Mouse (Mus musculus): ENCODE results near the gene Scaper. TPM values are rescaled to one million over a fixed set of nuclear protein-coding genes. Genes with fewer than 3 reads are reported as not detected.

Scaper gene
- polyA plus RNA-seq, 1 experiment from 2014 or later = 15.1 TPM

GRCm38 (mm10) chr9:55677099-55677498, 260.8 kb downstream of the Scaper start:
- ATAC-seq (ENCODE audit: low FRiP score) (no peak), DNase-seq (ENCODE audit: low spot score) (no peak)
- H3K4me1 ChIP-seq (replicated peaks; ENCODE audit: control insufficient read depth, insufficient read depth, low read length) = no peaks in the 10 kb centered on the region

DNA sequence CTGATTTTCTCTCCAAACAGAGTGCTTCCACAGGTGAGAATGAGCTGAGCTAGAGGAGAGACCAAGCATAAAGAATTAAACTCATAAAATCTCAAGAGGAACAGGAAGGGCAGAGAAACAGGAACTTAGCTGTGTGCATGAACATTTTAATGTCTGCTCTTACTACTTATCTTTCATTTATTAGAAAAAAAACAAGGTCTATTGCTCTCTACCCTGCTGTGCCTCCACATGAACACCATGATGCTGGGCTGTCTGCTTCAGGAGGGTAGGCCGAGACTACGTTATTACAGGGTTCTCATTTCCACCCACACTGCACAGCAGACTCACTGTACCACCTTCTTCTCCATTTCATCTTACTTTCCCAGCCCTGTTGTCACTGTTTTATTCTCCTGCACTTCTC, 291.5 kb downstream of the Scaper start:
- WGBS = 91% methylated on average over 2 of the region's 2 CpGs
- Histone ChIP-seq H3K36me3 (ENCODE audit: control insufficient read depth, insufficient read depth, low read length) (no peaks in the 10 kb centered on the region), H3K4me3 (ENCODE audit: low read depth, low read length) (no peak overlapping the region), H3K4me1 (replicated peaks; ENCODE audit: control insufficient read depth, insufficient read depth, low read length) (no peaks in the 10 kb centered on the region), H3K27me3 (ENCODE audit: control insufficient read depth, insufficient read depth, low read length) (no peaks in the 10 kb centered on the region), H3K4me2 (replicated peaks; ENCODE audit: low read depth, low read length) (no peak overlapping the region), H3K9me3 (ENCODE audit: control insufficient read depth, low read length) (no peaks in the 10 kb centered on the region), H3K27ac (ENCODE audit: low read depth, low read length) (no peak overlapping the region), H3K9ac (ENCODE audit: low read depth, low read length) (no peak overlapping the region)
- no peak for ATAC-seq (ENCODE audit: low FRiP score)
- DNase-seq (ENCODE audit: low spot score) = no peak

More at GRCm38 (mm10) chr9:55677099-55677498, 260.8 kb downstream of the Scaper start:
- Histone ChIP-seq H3K27me3 (ENCODE audit: control insufficient read depth, insufficient read depth, low read length) (no peaks in the 10 kb centered on the region), H3K36me3 (ENCODE audit: control insufficient read depth, insufficient read depth, low read length) (no peaks in the 10 kb centered on the region), H3K4me2 (replicated peaks; ENCODE audit: low read depth, low read length) (no peak overlapping the region), H3K4me3 (ENCODE audit: low read depth, low read length) (no peak overlapping the region), H3K9me3 (ENCODE audit: control insufficient read depth, low read length) (no peaks in the 10 kb centered on the region), H3K9ac (ENCODE audit: low read depth, low read length) (no peak overlapping the region), H3K27ac (ENCODE audit: low read depth, low read length) (no peak overlapping the region)

DNA sequence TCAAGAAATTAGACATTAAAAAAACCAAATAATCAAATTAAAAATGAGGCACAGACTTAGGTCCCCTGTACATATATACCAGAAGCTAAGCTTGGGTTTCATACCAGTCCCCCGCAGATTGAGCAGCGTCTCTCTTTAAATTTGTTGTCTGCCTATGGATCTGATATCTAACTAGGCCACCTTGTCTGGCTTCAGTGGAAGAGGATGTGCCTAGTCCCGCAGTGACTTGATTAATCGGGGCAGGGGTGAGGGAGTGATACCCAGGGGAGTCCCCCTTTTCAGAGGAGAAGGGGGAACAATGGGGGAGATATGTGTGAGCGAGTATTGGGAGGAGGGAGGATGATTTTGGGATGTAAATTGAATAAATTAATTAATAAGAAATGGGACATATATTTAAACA, 310.9 kb downstream of the Scaper start:
- H3K27ac ChIP-seq (ENCODE audit: low read depth, low read length) = no peak overlapping the region
- ATAC-seq (ENCODE audit: low FRiP score) (no peak), DNase-seq (ENCODE audit: low spot score) (no peak)
- no peak overlapping the region for H3K4me2 ChIP-seq (replicated peaks; ENCODE audit: low read depth, low read length)
- H3K9ac ChIP-seq (ENCODE audit: low read depth, low read length) = no peak overlapping the region
- H3K4me3 ChIP-seq (ENCODE audit: low read depth, low read length) = no peak overlapping the region
- 79% methylated on average over 5 of the region's 5 CpGs for WGBS
- H3K9me3 ChIP-seq (ENCODE audit: control insufficient read depth, low read length) = no peaks in the 10 kb centered on the region
- H3K27me3 ChIP-seq (ENCODE audit: control insufficient read depth, insufficient read depth, low read length) = no peaks in the 10 kb centered on the region
- no peaks in the 10 kb centered on the region for H3K36me3 ChIP-seq (ENCODE audit: control insufficient read depth, insufficient read depth, low read length)
- no peaks in the 10 kb centered on the region for H3K4me1 ChIP-seq (replicated peaks; ENCODE audit: control insufficient read depth, insufficient read depth, low read length)

- no peak overlapping the region for H3K4me3 ChIP-seq (ENCODE audit: low read depth, low read length)
- DNase-seq (ENCODE audit: low spot score) = no peak
- no peak overlapping the region for H3K9ac ChIP-seq (ENCODE audit: low read depth, low read length)
- H3K9me3 ChIP-seq (ENCODE audit: control insufficient read depth, low read length) = no peaks in the 10 kb centered on the region
- no peak for ATAC-seq (ENCODE audit: low FRiP score)
- H3K4me1 ChIP-seq (replicated peaks; ENCODE audit: control insufficient read depth, insufficient read depth, low read length) = no peaks in the 10 kb centered on the region
- no peak overlapping the region for H3K27ac ChIP-seq (ENCODE audit: low read depth, low read length)
- H3K36me3 ChIP-seq (ENCODE audit: control insufficient read depth, insufficient read depth, low read length) = no peaks in the 10 kb centered on the region
- no peaks in the 10 kb centered on the region for H3K27me3 ChIP-seq (ENCODE audit: control insufficient read depth, insufficient read depth, low read length)
- H3K4me2 ChIP-seq (replicated peaks; ENCODE audit: low read depth, low read length) = no peak overlapping the region
- WGBS = 84% methylated on average over 3 of the region's 3 CpGs
Measured at GRCm38 (mm10) chr9:55614711-55615110, 323.2 kb downstream of the Scaper start.

- Histone ChIP-seq H3K4me3 (ENCODE audit: low read depth, low read length) (no peak overlapping the region), H3K36me3 (ENCODE audit: control insufficient read depth, insufficient read depth, low read length) (no peaks in the 10 kb centered on the region), H3K27me3 (ENCODE audit: control insufficient read depth, insufficient read depth, low read length) (no peaks in the 10 kb centered on the region), H3K4me1 (replicated peaks; ENCODE audit: control insufficient read depth, insufficient read depth, low read length) (no peaks in the 10 kb centered on the region), H3K9me3 (ENCODE audit: control insufficient read depth, low read length) (no peaks in the 10 kb centered on the region), H3K9ac (ENCODE audit: low read depth, low read length) (no peak overlapping the region), H3K4me2 (replicated peaks; ENCODE audit: low read depth, low read length) (no peak overlapping the region), H3K27ac (ENCODE audit: low read depth, low read length) (no peak overlapping the region)
- no peak for DNase-seq (ENCODE audit: low spot score)
- WGBS = 86% methylated on average over 4 of the region's 4 CpGs
- ATAC-seq (ENCODE audit: low FRiP score) = no peak
Measured at GRCm38 (mm10) chr9:55609751-55610150, 328.2 kb downstream of the Scaper start.

- H3K4me1 ChIP-seq (replicated peaks; ENCODE audit: control insufficient read depth, insufficient read depth, low read length) = no peaks in the 10 kb centered on the region
- H3K9me3 ChIP-seq (ENCODE audit: control insufficient read depth, low read length) = no peaks in the 10 kb centered on the region
- 24% methylated on average over 7 of the region's 7 CpGs for WGBS
- H3K4me2 ChIP-seq (replicated peaks; ENCODE audit: low read depth, low read length) = no peak overlapping the region
- H3K27me3 ChIP-seq (ENCODE audit: control insufficient read depth, insufficient read depth, low read length) = no peaks in the 10 kb centered on the region
- no peak overlapping the region for H3K27ac ChIP-seq (ENCODE audit: low read depth, low read length)
- ATAC-seq (ENCODE audit: low FRiP score) (no peak), DNase-seq (ENCODE audit: low spot score) (no peak)
- H3K36me3 ChIP-seq (ENCODE audit: control insufficient read depth, insufficient read depth, low read length) = no peaks in the 10 kb centered on the region
- no peak overlapping the region for H3K9ac ChIP-seq (ENCODE audit: low read depth, low read length)
- no peak overlapping the region for H3K4me3 ChIP-seq (ENCODE audit: low read depth, low read length)
Measured at GRCm38 (mm10) chr9:55608701-55609531, 329.0 kb downstream of the Scaper start.

GRCm38 (mm10) chr9:55598594-55598993, 339.3 kb downstream of the Scaper start:
- Histone ChIP-seq H3K27ac (ENCODE audit: low read depth, low read length) (no peak overlapping the region), H3K27me3 (ENCODE audit: control insufficient read depth, insufficient read depth, low read length) (no peaks in the 10 kb centered on the region), H3K36me3 (ENCODE audit: control insufficient read depth, insufficient read depth, low read length) (no peaks in the 10 kb centered on the region), H3K4me2 (replicated peaks; ENCODE audit: low read depth, low read length) (no peak overlapping the region), H3K9me3 (ENCODE audit: control insufficient read depth, low read length) (no peaks in the 10 kb centered on the region), H3K9ac (ENCODE audit: low read depth, low read length) (no peak overlapping the region), H3K4me1 (replicated peaks; ENCODE audit: control insufficient read depth, insufficient read depth, low read length) (no peaks in the 10 kb centered on the region), H3K4me3 (ENCODE audit: low read depth, low read length) (no peak overlapping the region)
- DNase-seq (ENCODE audit: low spot score) (no peak), ATAC-seq (ENCODE audit: low FRiP score) (no peak)

GRCm38 (mm10) chr9:55586141-55586540, 351.8 kb downstream of the Scaper start:
- Histone ChIP-seq H3K9me3 (ENCODE audit: control insufficient read depth, low read length) (no peaks in the 10 kb centered on the region), H3K27ac (ENCODE audit: low read depth, low read length) (no peak overlapping the region), H3K4me2 (replicated peaks; ENCODE audit: low read depth, low read length) (no peak overlapping the region), H3K4me3 (ENCODE audit: low read depth, low read length) (no peak overlapping the region), H3K36me3 (ENCODE audit: control insufficient read depth, insufficient read depth, low read length) (no peaks in the 10 kb centered on the region), H3K4me1 (replicated peaks; ENCODE audit: control insufficient read depth, insufficient read depth, low read length) (no peaks in the 10 kb centered on the region), H3K27me3 (ENCODE audit: control insufficient read depth, insufficient read depth, low read length) (no peaks in the 10 kb centered on the region), H3K9ac (ENCODE audit: low read depth, low read length) (no peak overlapping the region)
- WGBS = 95% methylated on average over 6 of the region's 6 CpGs
- ATAC-seq (ENCODE audit: low FRiP score) (no peak), DNase-seq (ENCODE audit: low spot score) (no peak)

DNA sequence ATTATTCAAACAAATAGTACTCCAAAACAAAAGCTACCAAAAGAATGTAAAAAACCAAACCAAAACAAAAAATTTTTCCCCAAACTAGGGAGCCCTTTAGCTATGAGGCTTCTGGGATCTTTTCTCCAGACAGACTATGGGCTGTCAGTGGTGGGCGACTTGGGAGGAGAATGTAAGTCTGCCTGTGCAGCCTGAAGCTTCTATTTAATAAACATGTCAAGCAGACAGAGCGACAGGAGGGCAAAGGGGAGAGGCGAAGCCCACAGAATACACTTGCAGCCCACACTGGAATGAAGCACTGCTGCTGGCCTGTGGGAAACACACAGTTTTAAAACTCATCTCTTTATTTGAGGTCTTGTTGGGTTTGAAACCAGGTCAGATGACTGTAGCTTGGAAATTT, 356.5 kb downstream of the Scaper start:
- Histone ChIP-seq H3K9ac (ENCODE audit: low read depth, low read length) (no peak overlapping the region), H3K9me3 (ENCODE audit: control insufficient read depth, low read length) (no peaks in the 10 kb centered on the region), H3K4me3 (ENCODE audit: low read depth, low read length) (no peak overlapping the region), H3K27ac (ENCODE audit: low read depth, low read length) (no peak overlapping the region), H3K27me3 (ENCODE audit: control insufficient read depth, insufficient read depth, low read length) (no peaks in the 10 kb centered on the region), H3K4me2 (replicated peaks; ENCODE audit: low read depth, low read length) (no peak overlapping the region), H3K36me3 (ENCODE audit: control insufficient read depth, insufficient read depth, low read length) (no peaks in the 10 kb centered on the region), H3K4me1 (replicated peaks; ENCODE audit: control insufficient read depth, insufficient read depth, low read length) (no peaks in the 10 kb centered on the region)
- ATAC-seq (ENCODE audit: low FRiP score) (no peak), DNase-seq (ENCODE audit: low spot score) (peak; percentile 7)
- WGBS = 22% methylated on average over 3 of the region's 3 CpGs
